Comparison of ENCODE assay signal across 20 mouse cellular contexts in genomic region chr1:155560678-155561077, GRCm38 (mm10). TPM values are rescaled to one million over a fixed set of nuclear protein-coding genes. Genes with fewer than 3 reads are reported as not detected.
DNase-seq lines count a peak whose midpoint lies in the region; ATAC-seq and TF ChIP-seq lines count a peak whose summit lies in the region.
"Had no signal": no experiment of that assay in that cellular context is flagged by ENCODE, and none has a peak within 500 bp of the region (broad histone marks: within the 10 kb centered on the region; RNA-seq: fewer than 3 reads in every experiment).

No protein-coding gene starts in this region.

- DNase-seq in hindbrain, embryonic 11.5 days (ENCODE audit: low spot score): no peak
- no peak for DNase-seq in midbrain, postnatal 0 days (ENCODE audit: low spot score)
- no peak for DNase-seq in liver, embryonic 13.5 days
- DNase-seq in gastrocnemius, postnatal 10 days: no peak
- no peak for DNase-seq in adrenal gland, postnatal 14 days
- DNase-seq: adrenal gland, postnatal 10 days; cerebellum, adult 18-20 months; cerebellum, adult 9-11 months; cerebellum, postnatal 36 days; gastrocnemius, postnatal 14 days; heart, adult 2 months; heart, postnatal 14 days had no signal

- no peak overlapping the region for H3K27ac ChIP-seq in hindbrain, embryonic 16.5 days (ENCODE audit: low read depth, low read length)
- no peak overlapping the region for H3K27ac ChIP-seq in hindbrain, embryonic 11.5 days (ENCODE audit: low read depth, low read length)
- no peak overlapping the region for H3K27ac ChIP-seq in midbrain, embryonic 15.5 days
- no peak overlapping the region for H3K27ac ChIP-seq in midbrain, postnatal 0 days (ENCODE audit: low read depth, low read length)
- H3K27ac ChIP-seq in liver, embryonic 13.5 days: no peak overlapping the region
- H3K27ac ChIP-seq: embryonic facial prominence, embryonic 15.5 days; forebrain, embryonic 10.5 days; heart, adult 2 months; heart, embryonic 15.5 days; hindbrain, embryonic 14.5 days had no signal

- 88% methylated on average over 2 of the region's 2 CpGs for WGBS in hindbrain, embryonic 16.5 days
- 98% methylated on average over 2 of the region's 2 CpGs for WGBS in hindbrain, embryonic 11.5 days
- 88% methylated on average over 2 of the region's 2 CpGs for WGBS in midbrain, embryonic 15.5 days
- 64% methylated on average over 2 of the region's 2 CpGs for WGBS in midbrain, postnatal 0 days
- 23% methylated on average over 2 of the region's 2 CpGs for WGBS in liver, embryonic 13.5 days (ENCODE audit: insufficient replicate concordance)

- no peaks in the 10 kb centered on the region for H3K27me3 ChIP-seq in hindbrain, embryonic 16.5 days (replicated peaks; ENCODE audit: control insufficient read depth, insufficient read depth, low read length)
- no peaks in the 10 kb centered on the region for H3K27me3 ChIP-seq in hindbrain, embryonic 11.5 days (ENCODE audit: control insufficient read depth, insufficient read depth, low read length)
- H3K27me3 ChIP-seq in midbrain, embryonic 15.5 days (replicated peaks): no peaks in the 10 kb centered on the region
- H3K27me3 ChIP-seq in midbrain, postnatal 0 days (ENCODE audit: insufficient read depth, low read length): no peaks in the 10 kb centered on the region
- H3K27me3 ChIP-seq in liver, embryonic 13.5 days: no peaks in the 10 kb centered on the region
- H3K27me3 ChIP-seq: embryonic facial prominence, embryonic 15.5 days; heart, embryonic 15.5 days had no signal

- no peak overlapping the region for H3K9ac ChIP-seq in hindbrain, embryonic 16.5 days (ENCODE audit: low read depth, low read length)
- no peak overlapping the region for H3K9ac ChIP-seq in hindbrain, embryonic 11.5 days (ENCODE audit: low read depth, low read length)
- no peak overlapping the region for H3K9ac ChIP-seq in midbrain, embryonic 15.5 days
- H3K9ac ChIP-seq in midbrain, postnatal 0 days (replicated peaks; ENCODE audit: low read length, poor library complexity, severe bottlenecking): no peak overlapping the region
- H3K9ac ChIP-seq in liver, embryonic 13.5 days: no peak overlapping the region
- H3K9ac ChIP-seq: embryonic facial prominence, embryonic 15.5 days; heart, embryonic 15.5 days; hindbrain, embryonic 14.5 days had no signal

- peaks cover 16% of the 10 kb centered on the region for H3K4me1 ChIP-seq in hindbrain, embryonic 16.5 days (ENCODE audit: control insufficient read depth, insufficient read depth, low read depth, low read length)
- H3K4me1 ChIP-seq in hindbrain, embryonic 11.5 days (replicated peaks; ENCODE audit: control insufficient read depth, insufficient read depth, low read length): no peaks in the 10 kb centered on the region
- peaks cover 34% of the 10 kb centered on the region for H3K4me1 ChIP-seq in midbrain, embryonic 15.5 days
- H3K4me1 ChIP-seq in midbrain, postnatal 0 days (ENCODE audit: insufficient read depth, low read length): peaks cover 8% of the 10 kb centered on the region; the same call in 1 of the 2 replicates
- H3K4me1 ChIP-seq in liver, embryonic 13.5 days (replicated peaks): peaks cover 44% of the 10 kb centered on the region

- H3K4me2 ChIP-seq in hindbrain, embryonic 16.5 days (ENCODE audit: low read length): peak overlapping the region; percentile 5; the same call in 1 of the 2 replicates
- no peak overlapping the region for H3K4me2 ChIP-seq in hindbrain, embryonic 11.5 days (replicated peaks; ENCODE audit: low read depth, low read length)
- H3K4me2 ChIP-seq in midbrain, embryonic 15.5 days: peak overlapping the region; percentile 4; the same call in 1 of the 2 replicates
- H3K4me2 ChIP-seq in midbrain, postnatal 0 days (ENCODE audit: low read depth, low read length, poor library complexity, severe bottlenecking): no peak overlapping the region
- peak overlapping the region; percentile 82 for H3K4me2 ChIP-seq in liver, embryonic 13.5 days
- H3K4me2 ChIP-seq: embryonic facial prominence, embryonic 15.5 days; heart, embryonic 11.5 days; heart, embryonic 15.5 days had no signal

- no peak for ATAC-seq in hindbrain, embryonic 16.5 days
- ATAC-seq in hindbrain, embryonic 11.5 days (ENCODE audit: low FRiP score): no peak
- no peak for ATAC-seq in midbrain, embryonic 15.5 days (replicated peaks)
- ATAC-seq in midbrain, postnatal 0 days (ENCODE audit: low FRiP score): no peak
- ATAC-seq in liver, embryonic 13.5 days (ENCODE audit: low read depth): no peak
- ATAC-seq: forebrain, embryonic 16.5 days had no signal

- H3K4me3 ChIP-seq in hindbrain, embryonic 16.5 days (ENCODE audit: low read length): no peak overlapping the region
- no peak overlapping the region for H3K4me3 ChIP-seq in hindbrain, embryonic 11.5 days (ENCODE audit: low read depth, low read length)
- H3K4me3 ChIP-seq in midbrain, embryonic 15.5 days: no peak overlapping the region
- H3K4me3 ChIP-seq in midbrain, postnatal 0 days (ENCODE audit: low read depth, low read length): no peak overlapping the region
- H3K4me3 ChIP-seq in liver, embryonic 13.5 days (replicated peaks): peak overlapping the region; percentile 21
- H3K4me3 ChIP-seq: embryonic facial prominence, embryonic 15.5 days; heart, adult 2 months; heart, embryonic 15.5 days had no signal

- no peak for TF ChIP-seq CTCF in midbrain, postnatal 0 days (IDR thresholded peaks at IDR 0.05)

- peaks cover 3% of the 10 kb centered on the region; the same call in 1 of the 2 replicates for H3K36me3 ChIP-seq in hindbrain, embryonic 16.5 days (ENCODE audit: control insufficient read depth, insufficient read depth, low read length)
- H3K36me3 ChIP-seq in hindbrain, embryonic 11.5 days (ENCODE audit: control insufficient read depth, insufficient read depth, low read length): no peaks in the 10 kb centered on the region
- H3K36me3 ChIP-seq in midbrain, embryonic 15.5 days (replicated peaks): 0 out of 2 replicates have a peak, but pooled peaks cover 5% of the 10 kb centered on the region
- H3K36me3 ChIP-seq in midbrain, postnatal 0 days (ENCODE audit: insufficient read depth, low read length): 0 out of 2 replicates have a peak, but pooled peaks cover 4% of the 10 kb centered on the region
- peaks cover 12% of the 10 kb centered on the region for H3K36me3 ChIP-seq in liver, embryonic 13.5 days

- H3K9me3 ChIP-seq in hindbrain, embryonic 16.5 days (ENCODE audit: control insufficient read depth, low read length): no peaks in the 10 kb centered on the region
- H3K9me3 ChIP-seq in hindbrain, embryonic 11.5 days (ENCODE audit: control insufficient read depth, low read length): no peaks in the 10 kb centered on the region
- H3K9me3 ChIP-seq in midbrain, embryonic 15.5 days: no peaks in the 10 kb centered on the region
- H3K9me3 ChIP-seq in midbrain, postnatal 0 days (ENCODE audit: low read length): no peaks in the 10 kb centered on the region
- H3K9me3 ChIP-seq in liver, embryonic 13.5 days (replicated peaks): no peaks in the 10 kb centered on the region
- H3K9me3 ChIP-seq: embryonic facial prominence, embryonic 15.5 days; forebrain, embryonic 10.5 days; heart, embryonic 15.5 days had no signal

RNA-seq across cellular contexts. Expression of gene Acbd6, which starts 2.8 kb away (rescaled TPM):
- 85.7 and 101 TPM in 2 replicates for polyA plus RNA-seq in hindbrain, embryonic 16.5 days (2015; fragmentation: Nextera tagmentation; extraction: Ambion mirVana)
- 70.9 and 79.9 TPM in 2 replicates for polyA plus RNA-seq in hindbrain, embryonic 11.5 days (2014; fragmentation: Nextera tagmentation; extraction: Ambion mirVana)
- 89.3 and 93.8 TPM in 2 replicates for polyA plus RNA-seq in midbrain, embryonic 15.5 days (2015; fragmentation: Nextera tagmentation; extraction: Ambion mirVana)
- 114 and 127 TPM in 2 replicates for total RNA-seq in midbrain, postnatal 0 days (2014; rRNA removed)
- polyA plus RNA-seq in midbrain, postnatal 0 days (2015; fragmentation: Nextera tagmentation; extraction: Ambion mirVana): 120 and 128 TPM in 2 replicates
- 58.1 and 61.4 TPM in 2 replicates for polyA plus RNA-seq in liver, embryonic 13.5 days (2015; fragmentation: Nextera tagmentation; extraction: Ambion mirVana)
- 10 to 100 TPM; 56.2 to 59.8 TPM for total RNA-seq in gastrocnemius, postnatal 10 days (2021)
- 73.9 and 82.1 TPM in 2 replicates for total RNA-seq in adrenal gland, postnatal 14 days (2021)

Comparison
In these comparisons a context has a peak if more than half of its experiments do, and no peak if none do; other contexts are left out.
1. H3K4me2 ChIP-seq: peak in hindbrain, embryonic 16.5 days (single experiment), midbrain, embryonic 15.5 days (single experiment) and liver, embryonic 13.5 days (single experiment); none in hindbrain, embryonic 11.5 days (single experiment) and midbrain, postnatal 0 days (single experiment).